Mouse (Mus musculus) liver, embryonic 11.5 days (tissue): ENCODE measurements around the gene Cd55b. TPM values are rescaled to one million over a fixed set of nuclear protein-coding genes. Genes with fewer than 3 reads are reported as not detected.
A peak's percentile ranks its signal among the peaks of the same experiment; 100 is the strongest.
"Not testable (repeated sequence)": the region's sequence is repeated elsewhere in the genome, so short reads cannot be mapped to it uniquely, and the experiment has no call there.

ENCODE experiments used
- ATAC-seq: fragments of 200-750 bp; cut with Nextera tagmentation; replicated peaks from 2 replicates; pipeline ENCODE4 v1.8.0; 2017; ENCODE audit warnings: moderate number of reproducible peaks, mild to moderate bottlenecking, moderate TSS enrichment, moderate library complexity; ENCODE audit not compliant: low FRiP score
- DNase-seq: peaks from one replicate; pipeline ENCODE4 v3.0.0-alpha.2; 2017; ENCODE audit warnings: low spot score
- H3K27ac ChIP-seq: fragments of 300-500 bp; sonication (generic); 2 replicates; pipeline ENCODE4 v1.5.1; 2014; ENCODE audit warnings: mild to moderate bottlenecking, low read depth, low read length, control low read depth
- H3K27me3 ChIP-seq: fragments of 300-500 bp; sonication (generic); replicated peaks from 2 replicates; pipeline ENCODE4 v1.6.1; 2014; ENCODE audit warnings: low read length, mixed read lengths; ENCODE audit not compliant: control insufficient read depth, insufficient read depth
- H3K36me3 ChIP-seq: fragments of 300-500 bp; sonication (generic); 2 replicates; pipeline ENCODE4 v1.6.1; 2014; ENCODE audit warnings: mild to moderate bottlenecking, low read length, moderate library complexity, mixed read lengths; ENCODE audit not compliant: control insufficient read depth, insufficient read depth
- H3K4me1 ChIP-seq: fragments of 300-500 bp; sonication (generic); replicated peaks from 2 replicates; pipeline ENCODE4 v1.6.1; 2014; ENCODE audit warnings: low read length, mixed read lengths; ENCODE audit not compliant: control insufficient read depth, insufficient read depth
- H3K4me2 ChIP-seq: fragments of 300-500 bp; sonication (generic); 2 replicates; pipeline ENCODE4 v1.6.1; 2014; ENCODE audit warnings: mild to moderate bottlenecking, control low read depth, moderate library complexity
- H3K4me3 ChIP-seq: fragments of 300-500 bp; sonication (generic); 2 replicates; pipeline ENCODE4 v1.5.1; 2014; ENCODE audit warnings: low read depth, low read length, control low read depth
- H3K9ac ChIP-seq: fragments of 300-500 bp; sonication (generic); 2 replicates; pipeline ENCODE4 v1.6.1; 2014; ENCODE audit warnings: low read depth, low read length, control low read depth
- H3K9me3 ChIP-seq: fragments of 300-500 bp; sonication (generic); 2 replicates; pipeline ENCODE4 v1.6.1; 2016; ENCODE audit warnings: low read length, inconsistent platforms, mixed read lengths; ENCODE audit not compliant: control insufficient read depth
- WGBS: fragments of 180-500 bp; shearing (Covaris S2); extraction: QIAGEN DNeasy Blood & Tissue Kit; methylation state at CpG from one replicate; pipeline ENCODE4 v1.1.7; 2014; 5-methylcytosine and 5-hydroxymethylcytosine counted together
- polyA plus RNA-seq: library from polyadenylated mRNA; unstranded; fragments of >200 nt; fragmentation: Nextera tagmentation; extraction: Ambion mirVana; gene quantifications from 2 replicates; pipeline ENCODE4 v1.2.1, GENCODE M21; 2014

Cd55b gene
- polyA plus RNA-seq, 1 experiment from 2014 or later = not detected

- ATAC-seq = not testable (repeated sequence)
Observed at GRCm38 (mm10) chr1:130428667-130429066, 5.9 kb upstream of the Cd55b start.

GRCm38 (mm10) chr1:130427175-130427853 is 4.5 kb upstream of the Cd55b start:
- not testable (repeated sequence) for H3K9ac ChIP-seq, H3K27ac ChIP-seq, DNase-seq, H3K4me3 ChIP-seq, H3K4me1 ChIP-seq, H3K9me3 ChIP-seq, H3K4me2 ChIP-seq, H3K27me3 ChIP-seq, H3K36me3 ChIP-seq
- ATAC-seq = 0 out of 2 replicates have a peak, but pooled peaks have one; percentile 32
- 48% methylated on average over 3 of the region's 3 CpGs for WGBS

More at GRCm38 (mm10) chr1:130428667-130429066, 5.9 kb upstream of the Cd55b start:
- not testable (repeated sequence) for H3K27me3 ChIP-seq, H3K27ac ChIP-seq, H3K36me3 ChIP-seq, H3K4me3 ChIP-seq, DNase-seq, H3K4me2 ChIP-seq, H3K9me3 ChIP-seq, H3K9ac ChIP-seq, H3K4me1 ChIP-seq

- H3K27ac ChIP-seq, ATAC-seq, H3K9ac ChIP-seq, H3K36me3 ChIP-seq, H3K4me2 ChIP-seq, DNase-seq, H3K4me1 ChIP-seq, H3K4me3 ChIP-seq, H3K9me3 ChIP-seq, H3K27me3 ChIP-seq: not testable (repeated sequence)
- WGBS = no CpG with 5 or more reads among the region's 6 CpGs
Observed at GRCm38 (mm10) chr1:130422033-130422432, 776 bp downstream of the Cd55b start.

- H3K4me3 ChIP-seq, DNase-seq, H3K4me2 ChIP-seq, H3K27ac ChIP-seq, H3K36me3 ChIP-seq, H3K4me1 ChIP-seq, H3K27me3 ChIP-seq, H3K9ac ChIP-seq, ATAC-seq, H3K9me3 ChIP-seq: not testable (repeated sequence)
Observed at GRCm38 (mm10) chr1:130397109-130397508, 25.7 kb downstream of the Cd55b start.

GRCm38 (mm10) chr1:130387282-130387681 is 35.5 kb downstream of the Cd55b start:
- not testable (repeated sequence) for H3K9ac ChIP-seq, H3K36me3 ChIP-seq, H3K9me3 ChIP-seq, H3K4me3 ChIP-seq, DNase-seq, ATAC-seq, H3K4me2 ChIP-seq, H3K4me1 ChIP-seq, H3K27ac ChIP-seq, H3K27me3 ChIP-seq

- Histone ChIP-seq H3K9ac (no peak overlapping the region), H3K4me1 (peaks cover 12% of the 10 kb centered on the region), H3K27ac (no peak overlapping the region), H3K27me3 (no peaks in the 10 kb centered on the region), H3K36me3 (no peaks in the 10 kb centered on the region), H3K4me3 (no peak overlapping the region), H3K4me2 (no peak overlapping the region), H3K9me3 (no peaks in the 10 kb centered on the region)
- ATAC-seq (peak; percentile 20; the same call in 1 of the 2 replicates), DNase-seq (no peak)
- WGBS = 78% methylated on average over 14 of the region's 14 CpGs
Observed at GRCm38 (mm10) chr1:130377726-130378429, 44.9 kb downstream of the Cd55b start.

GRCm38 (mm10) chr1:130374173-130374785 is 48.5 kb downstream of the Cd55b start:
- 0 out of 2 replicates have a peak overlapping the region, but pooled peaks have one; percentile 7 for H3K4me2 ChIP-seq
- no peak overlapping the region for H3K9ac ChIP-seq
- no peak overlapping the region for H3K4me3 ChIP-seq
- ATAC-seq (peak; percentile 89), DNase-seq (no peak)
- H3K27me3 ChIP-seq = no peaks in the 10 kb centered on the region
- no peaks in the 10 kb centered on the region for H3K36me3 ChIP-seq
- H3K27ac ChIP-seq = no peak overlapping the region
- H3K4me1 ChIP-seq = peaks cover 12% of the 10 kb centered on the region
- 40% methylated on average over 3 of the region's 3 CpGs for WGBS
- no peaks in the 10 kb centered on the region for H3K9me3 ChIP-seq

GRCm38 (mm10) chr1:130373398-130374083 is 49.3 kb downstream of the Cd55b start:
- no peaks in the 10 kb centered on the region for H3K36me3 ChIP-seq
- H3K27me3 ChIP-seq = no peaks in the 10 kb centered on the region
- no peak overlapping the region for H3K4me3 ChIP-seq
- no peak overlapping the region for H3K9ac ChIP-seq
- peak; percentile 63 for ATAC-seq
- 0 out of 2 replicates have a peak overlapping the region, but pooled peaks have one; percentile 7 for H3K4me2 ChIP-seq
- no peak for DNase-seq
- H3K4me1 ChIP-seq = peaks cover 12% of the 10 kb centered on the region
- WGBS = 17% methylated on average over 2 of the region's 2 CpGs
- H3K9me3 ChIP-seq = no peaks in the 10 kb centered on the region
- no peak overlapping the region for H3K27ac ChIP-seq
